Mouse (Mus musculus): ENCODE measurements around the gene Gmip.

Gene Gmip

GRCm38 (mm10) chr8:69803366-69803765 lies 5.1 kb upstream of the Gmip start:
- DNase-seq (ENCODE audit: low read depth, low spot score) = no peak

GRCm38 (mm10) chr8:69804537-69804936 lies 3.9 kb upstream of the Gmip start:
- no peak for DNase-seq (ENCODE audit: low read depth, low spot score)

- no peak for DNase-seq (ENCODE audit: low read depth, low spot score)
Observed at GRCm38 (mm10) chr8:69805086-69805485, 3.4 kb upstream of the Gmip start.

- no peak for DNase-seq (ENCODE audit: low read depth, low spot score)
Observed at GRCm38 (mm10) chr8:69805491-69805890, 3.0 kb upstream of the Gmip start.

DNA sequence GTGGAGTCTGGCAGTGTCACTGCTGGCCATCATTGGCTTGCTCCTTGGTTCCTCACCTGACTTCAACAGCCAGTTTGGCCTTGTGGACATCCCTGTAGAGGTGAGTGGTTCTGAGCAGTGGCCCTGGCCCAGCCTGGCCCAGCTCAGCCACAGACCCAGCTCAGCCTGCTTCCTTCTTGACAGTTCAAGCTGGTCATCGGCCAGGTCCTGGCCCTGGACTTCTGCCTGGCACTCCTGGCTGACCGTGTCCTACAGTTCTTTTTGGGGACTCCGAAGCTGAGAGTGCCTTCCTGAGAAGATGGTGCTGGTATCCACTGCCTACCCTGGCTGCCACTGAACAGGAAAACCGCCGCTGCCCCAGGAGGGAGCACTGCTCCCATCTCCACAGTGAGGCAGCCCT lies 1.2 kb upstream of the Gmip start:
- no peak for DNase-seq (ENCODE audit: low read depth, low spot score)

- peak; percentile 41 for DNase-seq (ENCODE audit: low read depth, low spot score)
Observed at GRCm38 (mm10) chr8:69808864-69809403, 455 bp downstream of the Gmip start.

- DNase-seq (ENCODE audit: low read depth, low spot score) = no peak
Observed at GRCm38 (mm10) chr8:69809820-69810219, 1.3 kb downstream of the Gmip start.

DNA sequence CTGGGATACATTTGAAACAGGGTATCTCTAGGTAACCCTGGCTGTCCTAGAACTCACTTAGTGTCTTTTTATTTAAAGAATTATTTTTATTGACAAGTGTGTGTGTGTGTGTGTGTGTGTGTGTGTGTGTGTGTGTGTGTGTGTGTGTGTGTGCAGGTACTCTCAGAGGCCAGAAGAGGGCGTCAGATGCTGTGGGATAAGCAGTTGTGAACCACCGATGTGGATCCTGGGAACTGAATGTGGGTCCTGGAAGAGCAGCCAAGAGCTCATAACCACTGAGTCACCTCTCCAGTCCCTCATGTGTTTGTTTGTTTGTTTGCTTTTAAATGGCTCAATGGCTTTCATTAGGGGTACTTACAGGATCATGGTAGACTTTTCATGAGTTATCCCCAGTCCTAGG lies 6.4 kb downstream of the Gmip start:
- DNase-seq (ENCODE audit: low read depth, low spot score) = no peak

- DNase-seq (ENCODE audit: low read depth, low spot score) = no peak
Observed at GRCm38 (mm10) chr8:69815396-69815795, 6.9 kb downstream of the Gmip start.

GRCm38 (mm10) chr8:69820466-69820865 lies 12.0 kb downstream of the Gmip start:
- DNase-seq (ENCODE audit: low read depth, low spot score) = no peak

DNA sequence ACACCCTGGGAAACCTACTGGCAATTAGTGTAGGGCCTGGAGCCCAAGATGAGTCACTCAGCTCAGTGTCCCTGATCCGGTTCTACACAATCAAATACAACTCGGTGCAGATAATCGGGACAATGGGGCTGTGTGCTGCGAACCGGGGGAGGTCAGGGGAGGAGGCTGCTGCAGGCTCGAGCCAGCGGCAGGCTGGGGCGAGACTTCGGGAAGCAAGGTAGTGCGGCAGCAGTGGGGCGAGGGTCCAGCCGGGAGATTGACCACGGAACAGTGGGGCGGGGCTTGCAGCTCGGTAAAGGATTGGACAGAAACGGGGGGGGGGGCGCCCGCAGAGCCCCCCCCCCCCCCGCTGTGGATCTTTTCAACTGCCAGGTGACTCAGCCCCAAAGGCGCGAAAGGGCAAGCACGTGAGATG lies 13.5 kb downstream of the Gmip start:
- peak; percentile 68 for DNase-seq (ENCODE audit: low read depth, low spot score)

DNA sequence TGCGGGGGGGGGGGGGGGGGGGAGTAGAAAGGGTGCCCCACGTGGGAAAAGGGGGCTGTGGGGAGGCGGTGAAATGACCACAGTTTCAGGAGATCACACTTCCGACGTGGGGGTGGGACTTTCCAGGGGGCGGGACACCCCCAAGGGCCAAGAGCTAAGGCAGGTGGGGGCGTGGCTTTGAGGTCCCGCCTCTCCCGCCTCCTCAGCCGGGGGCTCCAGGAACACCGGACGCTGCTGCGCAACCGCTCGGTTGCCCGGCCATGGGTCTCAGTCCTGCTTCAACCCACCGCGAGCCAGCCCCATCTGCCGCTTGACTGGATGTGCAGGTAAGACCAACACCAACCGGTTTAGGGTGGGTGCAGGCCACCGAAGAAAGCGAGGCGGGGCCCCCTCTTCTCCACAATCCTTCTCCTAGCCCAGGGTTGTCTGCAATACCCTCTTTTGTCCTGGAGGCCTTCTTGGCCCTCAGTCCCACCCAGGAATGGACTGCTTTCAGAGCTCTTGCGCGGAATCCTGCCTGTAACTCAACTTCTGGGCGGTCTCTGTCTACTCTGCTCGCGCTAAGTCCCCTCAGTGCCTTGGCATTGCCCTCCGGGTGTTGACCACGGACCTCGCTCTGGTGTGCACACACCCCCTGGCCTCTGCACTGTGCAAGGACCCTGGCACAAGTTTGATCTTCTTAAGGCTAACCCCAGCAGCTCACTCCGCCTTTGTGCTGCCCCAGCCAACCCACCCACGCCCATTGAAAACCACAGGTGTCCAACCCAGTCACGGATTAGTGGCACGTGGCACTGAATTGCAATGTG lies 14.1 kb downstream of the Gmip start, which contains the start of gene Lpar2:
Gene Lpar2, plus strand, starts transcription at position 44 of the 806 bp plus-strand sequence.
- DNase-seq (ENCODE audit: low read depth, low spot score) = peak; percentile 76

- no peak for DNase-seq (ENCODE audit: low read depth, low spot score)
Observed at GRCm38 (mm10) chr8:69826371-69826770, 17.9 kb downstream of the Gmip start.

DNA sequence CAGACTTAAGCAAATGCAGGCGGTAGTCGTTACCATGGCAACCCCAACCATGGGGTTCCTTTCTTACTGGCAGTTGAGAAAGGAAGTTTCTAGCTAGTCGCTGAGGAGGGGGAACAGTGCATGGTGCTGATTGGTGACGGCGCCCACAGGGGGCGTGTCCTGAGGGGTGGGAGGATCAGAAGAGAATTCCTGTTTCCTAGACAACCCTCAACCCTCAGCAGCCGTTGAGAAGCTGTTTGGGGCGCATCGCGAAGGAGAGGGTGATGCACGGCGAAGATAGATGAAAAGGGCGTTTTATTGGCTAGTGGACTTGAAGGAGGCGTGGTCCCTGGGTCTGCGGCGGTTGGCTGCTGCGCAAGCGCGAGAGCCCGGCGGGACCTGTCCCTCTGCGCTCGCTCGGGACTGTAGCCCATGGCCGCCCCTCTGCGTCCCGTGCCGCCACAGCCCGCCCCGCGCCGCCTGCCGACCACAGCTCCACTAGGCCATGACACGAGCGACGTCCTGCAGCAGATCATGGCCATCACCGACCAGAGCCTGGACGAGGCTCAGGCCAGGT lies 23.9 kb downstream of the Gmip start, which contains the start of gene Pbx4:
Gene Pbx4, plus strand, starts transcription at position 194 of the 556 bp plus-strand sequence.
- DNase-seq (ENCODE audit: low read depth, low spot score) = peak; percentile 99

DNA sequence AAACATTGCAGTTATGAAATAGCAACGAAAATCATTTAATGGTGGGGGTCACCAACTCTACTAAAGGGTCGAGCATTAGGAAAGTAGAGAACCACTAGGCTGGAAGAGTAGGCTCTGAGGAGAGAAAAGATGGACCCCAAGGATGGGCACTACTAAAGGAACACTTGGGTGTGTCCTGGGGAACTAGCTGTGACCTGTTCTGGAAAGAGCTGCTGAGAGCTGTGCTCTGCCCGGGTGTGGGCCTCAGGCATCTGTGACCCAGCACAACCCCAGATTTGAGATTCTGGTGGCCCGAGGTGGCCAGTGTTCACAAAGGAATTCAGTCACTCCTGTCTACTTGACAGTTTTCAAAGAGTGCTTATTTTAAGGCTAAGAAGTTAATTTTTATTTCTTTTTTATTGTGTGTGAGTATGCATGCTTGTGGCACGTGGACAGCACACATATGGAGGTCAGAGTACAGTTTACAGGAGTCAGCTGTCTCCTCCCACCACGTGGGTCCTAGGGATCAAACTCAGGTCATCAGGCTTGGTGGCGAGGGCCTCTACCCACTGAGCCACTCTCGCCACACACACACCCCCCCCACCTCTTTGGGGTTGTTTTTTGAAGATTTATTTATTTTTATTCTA lies 28.7 kb downstream of the Gmip start:
- no peak for DNase-seq (ENCODE audit: low read depth, low spot score)

- no peak for DNase-seq (ENCODE audit: low read depth, low spot score)
Observed at GRCm38 (mm10) chr8:69847167-69848065, 38.9 kb downstream of the Gmip start.

GRCm38 (mm10) chr8:69848951-69849350 lies 40.5 kb downstream of the Gmip start:
- no peak for DNase-seq (ENCODE audit: low read depth, low spot score)

- DNase-seq (ENCODE audit: low read depth, low spot score) = no peak
Observed at GRCm38 (mm10) chr8:69849899-69850298, 41.4 kb downstream of the Gmip start.

DNA sequence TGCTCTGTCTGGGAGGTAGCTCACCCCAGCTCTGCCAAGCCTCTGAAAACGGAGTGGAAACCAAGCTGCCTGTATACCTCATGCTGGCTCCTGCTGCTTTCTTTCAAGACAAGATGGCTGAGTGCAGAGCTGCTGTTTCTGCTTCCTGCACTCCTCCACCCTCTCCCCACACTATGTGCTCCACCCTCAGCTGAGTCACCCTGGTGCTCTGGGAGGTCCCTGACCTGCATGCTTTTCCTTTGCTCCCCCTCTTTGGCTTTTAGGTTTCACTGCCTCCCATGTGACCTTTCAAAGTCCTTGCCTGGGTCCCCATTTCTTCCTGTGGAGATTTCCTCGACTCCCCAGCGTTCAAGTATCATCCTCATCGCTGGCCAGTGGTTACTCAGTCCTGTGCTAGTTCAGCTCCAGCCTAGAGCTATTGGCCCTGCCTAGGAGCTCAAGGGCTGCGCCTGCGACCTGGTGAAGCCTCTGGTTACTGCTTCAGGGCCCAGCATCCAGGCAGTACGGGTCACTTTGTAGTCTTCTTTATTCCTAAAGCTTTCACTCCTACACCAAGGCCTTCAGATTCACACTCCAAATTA lies 42.5 kb downstream of the Gmip start:
- no peak for DNase-seq (ENCODE audit: low read depth, low spot score)

- no peak for DNase-seq (ENCODE audit: low read depth, low spot score)
Observed at GRCm38 (mm10) chr8:69853869-69854268, 45.4 kb downstream of the Gmip start.

DNA sequence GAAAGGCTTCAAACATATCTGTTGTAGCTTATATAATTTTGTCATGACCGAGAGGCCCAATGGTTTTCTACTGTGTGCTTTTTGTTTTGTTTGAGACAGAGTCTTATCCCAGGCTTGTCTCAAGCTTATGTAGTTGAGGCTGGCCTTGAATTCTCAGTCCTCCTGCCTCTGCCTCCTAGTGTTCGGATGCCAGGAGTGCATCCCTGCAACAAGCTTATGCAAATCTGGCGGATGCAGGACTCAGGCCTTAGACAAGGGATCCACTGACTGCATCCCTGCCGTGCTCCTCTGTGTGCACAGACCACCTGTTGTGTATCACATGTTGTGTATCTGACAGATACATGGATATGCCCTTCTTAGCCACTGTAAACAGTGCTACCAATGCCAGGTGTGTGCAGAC lies 52.3 kb downstream of the Gmip start:
- DNase-seq (ENCODE audit: low read depth, low spot score) = no peak

Data from mesoderm, embryonic 11.5 days (tissue).